Mouse (Mus musculus): ENCODE measurements around the gene Rrp7a. TPM values are rescaled to one million over a fixed set of nuclear protein-coding genes. Genes with fewer than 3 reads are reported as not detected.

Rrp7a gene
- 78.8 and 142 TPM in 2 replicates for polyA plus RNA-seq (2021; fragmentation: Nextera tagmentation)
- long read RNA-seq, experiment 1, full-length matches to known transcripts: 1,004 of 1,069 reads
- long read RNA-seq, experiment 1, partial matches to known transcripts: 30 of 1,069 reads
- long read RNA-seq, experiment 1, other reads (novel, unspliced or antisense): 35 of 1,069 reads
- long read RNA-seq, experiment 2, full-length matches to known transcripts: 209 of 244 reads
- long read RNA-seq, experiment 2, partial matches to known transcripts: 15 of 244 reads
- long read RNA-seq, experiment 2, other reads (novel, unspliced or antisense): 20 of 244 reads

DNA sequence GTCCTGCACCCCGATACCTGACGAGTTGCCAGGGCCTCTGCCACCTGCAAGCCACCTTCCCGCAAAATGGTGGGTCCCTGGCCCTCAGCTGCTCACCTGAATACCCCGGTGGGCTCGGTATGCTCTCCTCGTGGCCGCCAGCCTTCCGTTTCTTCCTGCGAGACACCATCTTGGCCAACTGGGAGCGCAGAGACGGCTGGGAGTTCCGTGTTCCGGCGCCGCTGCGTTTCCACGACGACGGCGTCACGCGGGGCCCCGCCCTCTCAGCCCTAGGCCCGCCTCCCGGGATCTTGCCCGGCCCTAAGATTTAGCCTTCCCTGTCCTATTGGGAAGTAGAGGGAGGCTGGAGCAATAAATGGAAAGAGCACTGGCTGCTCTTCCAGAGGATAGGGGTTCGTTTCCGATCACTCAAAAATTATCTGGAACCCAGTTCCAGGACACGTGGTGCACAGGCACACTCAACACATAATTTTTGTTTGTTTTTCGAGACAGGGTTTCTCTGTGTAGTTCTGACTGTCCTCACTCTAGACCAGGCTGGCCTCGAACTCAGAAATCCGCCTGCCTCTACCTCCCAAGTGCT, at the start of gene Rrp7a:
TSS of gene Rrp7a (minus strand) at position 236 of the 580 bp plus-strand sequence.

DNA sequence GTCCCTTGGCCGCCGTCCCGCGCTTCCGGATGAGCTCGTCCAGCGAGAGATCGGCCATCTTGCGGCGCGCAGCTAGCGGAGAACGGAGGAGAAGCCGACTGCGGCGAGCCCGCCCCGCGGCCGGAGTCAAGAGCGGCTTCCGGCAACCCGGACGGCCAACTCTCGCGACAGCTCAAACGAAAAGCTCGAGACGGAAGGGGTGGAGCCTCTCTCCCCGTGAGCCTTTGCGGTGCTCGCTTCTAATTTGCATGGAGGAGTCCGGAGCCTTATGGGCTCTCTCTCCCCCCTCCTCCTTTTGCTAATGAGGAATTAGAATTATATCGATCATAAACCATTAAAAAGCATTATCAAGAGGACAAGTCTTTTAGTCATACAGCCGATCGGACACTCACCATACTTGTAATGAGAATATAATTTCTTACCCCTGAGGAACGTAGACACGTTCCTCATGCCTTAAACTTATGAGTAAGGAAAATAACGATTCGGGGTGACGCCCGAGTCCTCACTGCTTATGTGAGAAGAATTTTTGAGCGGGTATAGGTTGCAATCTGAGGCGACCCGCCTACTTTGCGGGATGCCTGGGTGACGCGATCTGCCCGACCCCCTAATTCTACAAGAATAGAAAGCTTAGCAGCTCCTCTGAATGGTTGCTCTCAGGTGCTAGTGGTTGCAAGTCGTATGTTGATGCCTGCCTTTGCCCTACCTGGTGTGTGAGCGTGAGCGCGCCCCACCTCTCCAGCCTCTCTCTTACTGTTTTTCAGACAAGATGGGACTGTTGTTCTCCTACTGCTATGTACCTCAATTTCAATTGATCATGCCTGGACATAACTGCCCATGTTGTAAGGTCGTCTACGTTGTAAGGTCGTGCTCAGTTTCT, 26.8 kb upstream of the Rrp7a start, which contains the start of gene Poldip3:
TSS of gene Poldip3 (minus strand) at position 189 of the 877 bp plus-strand sequence.

DNA sequence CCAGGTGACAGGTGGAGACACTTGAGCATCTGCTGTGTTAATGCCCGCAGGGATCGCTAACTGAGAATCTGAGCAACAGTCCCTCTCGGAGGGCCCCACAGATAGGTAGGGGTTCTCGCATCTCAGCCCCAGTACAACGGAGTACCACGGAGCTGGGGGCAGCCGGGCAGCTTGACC, 33.3 kb downstream of the Rrp7a start, which contains the start of gene Serhl:
TSS of gene Serhl (plus strand) at position 78 of the 177 bp plus-strand sequence.

Other genes starting within 250 kb of the Rrp7a start
- 22.2 and 25.0 TPM in 2 replicates for gene Tcf20, start 134.9 kb downstream of the Rrp7a start, polyA plus RNA-seq (2021; fragmentation: Nextera tagmentation)
- 1.5 and 2.0 TPM in 2 replicates for gene Nfam1, start 89.5 kb downstream of the Rrp7a start, polyA plus RNA-seq (2021; fragmentation: Nextera tagmentation)
- gene Serhl, start 33.3 kb downstream of the Rrp7a start, polyA plus RNA-seq (2021; fragmentation: Nextera tagmentation): 17.7 and 23.1 TPM in 2 replicates
- 42.1 and 48.7 TPM in 2 replicates for gene Poldip3, start 26.6 kb upstream of the Rrp7a start, polyA plus RNA-seq (2021; fragmentation: Nextera tagmentation)
- 78.9 and 90.4 TPM in 2 replicates for gene Cyb5r3, start 49.8 kb upstream of the Rrp7a start, polyA plus RNA-seq (2021; fragmentation: Nextera tagmentation)
- 1.7 and 2.0 TPM in 2 replicates for gene A4galt, start 129.0 kb upstream of the Rrp7a start, polyA plus RNA-seq (2021; fragmentation: Nextera tagmentation)
- gene Arfgap3, start 227.4 kb upstream of the Rrp7a start, polyA plus RNA-seq (2021; fragmentation: Nextera tagmentation): 13.8 and 16.4 TPM in 2 replicates